Mouse (Mus musculus) cerebellum, postnatal 25 days (tissue): ENCODE results near the gene Prkar1b.

Source experiments
- DNase-seq, 2 experiments: peaks; one replicate each; pipeline ENCODE4 v3.0.0; 2021; ENCODE audit warnings: mixed read lengths in 2 of 2

Gene Prkar1b

DNA sequence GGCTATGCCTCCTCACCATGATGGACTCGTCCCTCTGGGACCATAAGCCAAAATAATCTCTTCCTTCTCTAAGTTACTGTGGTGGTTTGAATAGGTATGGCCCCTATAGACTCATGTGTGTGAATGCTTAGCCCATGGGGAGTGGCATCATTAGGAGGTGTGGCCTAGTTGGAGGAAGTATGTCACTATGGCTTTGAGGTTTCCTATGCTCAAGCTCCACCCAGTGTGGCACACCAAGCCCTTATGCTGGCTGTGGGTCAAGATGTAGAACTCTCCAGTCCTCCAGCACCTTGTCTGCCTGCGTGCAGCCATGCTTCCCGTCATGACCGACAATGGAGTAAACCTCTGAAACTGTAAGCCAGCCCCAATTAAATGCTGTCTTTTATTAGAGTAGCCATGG lies 4.1 kb downstream of the Prkar1b start:
- DNase-seq: no peak

DNA sequence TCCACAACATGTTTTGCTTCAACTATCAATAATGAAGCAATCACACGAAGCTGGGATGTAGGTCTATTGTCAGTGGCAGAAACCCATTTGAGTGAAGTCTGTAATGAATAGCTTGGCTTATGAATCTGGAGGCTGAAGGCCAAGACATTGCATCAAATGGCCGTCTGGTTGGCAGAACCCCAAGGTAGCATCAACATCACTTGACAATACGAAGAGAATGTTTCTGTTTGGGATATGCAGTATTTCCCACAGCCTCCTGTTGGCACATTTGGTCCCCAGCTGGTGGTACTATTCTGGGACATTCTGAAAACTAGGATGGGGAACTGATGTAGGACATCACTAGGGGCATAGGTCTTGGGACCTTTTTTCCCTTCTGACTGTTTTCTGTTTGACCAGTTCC lies 5.9 kb downstream of the Prkar1b start:
- DNase-seq: peak in 1 of 2 experiments; percentile 46

DNA sequence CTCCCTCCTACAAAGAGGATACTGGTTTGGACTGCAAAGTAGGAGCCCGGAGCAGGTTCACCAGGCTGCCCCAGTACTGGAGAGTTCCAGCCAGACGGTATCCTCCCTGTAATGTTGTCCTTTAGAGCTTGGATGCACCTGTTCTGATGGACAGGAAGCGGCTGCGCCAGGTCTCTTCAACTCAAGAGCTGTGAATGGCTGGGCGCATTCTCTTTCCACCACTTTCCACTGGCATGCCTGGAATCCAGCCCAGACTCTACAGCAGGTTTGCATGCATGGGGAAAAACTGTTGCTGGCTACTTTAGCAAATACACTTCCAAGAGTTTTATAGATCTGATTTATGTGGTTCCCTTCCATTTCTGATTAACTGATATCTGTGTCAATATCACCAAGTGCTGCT lies 8.5 kb downstream of the Prkar1b start:
- DNase-seq: peak; percentile 51 to 72

DNA sequence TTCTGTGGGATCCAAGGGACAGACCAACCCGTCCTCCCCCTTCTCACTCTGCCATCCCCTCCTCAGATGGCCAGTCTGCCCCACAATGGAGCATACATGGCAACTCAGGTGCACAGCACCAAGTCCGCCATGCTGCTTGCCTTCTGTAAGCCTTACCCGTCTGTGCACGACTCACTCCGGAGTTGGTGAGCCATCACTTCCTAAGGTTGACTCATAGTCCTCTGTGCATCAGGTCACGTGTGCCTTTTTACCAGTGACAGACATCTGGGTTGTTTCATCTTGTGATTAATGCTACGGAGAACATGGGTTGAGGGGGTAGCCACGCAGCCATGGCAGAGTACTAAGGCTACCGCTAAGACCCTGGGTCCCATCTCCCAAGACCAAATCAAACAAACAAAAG lies 9.2 kb downstream of the Prkar1b start:
- DNase-seq: no peak

DNA sequence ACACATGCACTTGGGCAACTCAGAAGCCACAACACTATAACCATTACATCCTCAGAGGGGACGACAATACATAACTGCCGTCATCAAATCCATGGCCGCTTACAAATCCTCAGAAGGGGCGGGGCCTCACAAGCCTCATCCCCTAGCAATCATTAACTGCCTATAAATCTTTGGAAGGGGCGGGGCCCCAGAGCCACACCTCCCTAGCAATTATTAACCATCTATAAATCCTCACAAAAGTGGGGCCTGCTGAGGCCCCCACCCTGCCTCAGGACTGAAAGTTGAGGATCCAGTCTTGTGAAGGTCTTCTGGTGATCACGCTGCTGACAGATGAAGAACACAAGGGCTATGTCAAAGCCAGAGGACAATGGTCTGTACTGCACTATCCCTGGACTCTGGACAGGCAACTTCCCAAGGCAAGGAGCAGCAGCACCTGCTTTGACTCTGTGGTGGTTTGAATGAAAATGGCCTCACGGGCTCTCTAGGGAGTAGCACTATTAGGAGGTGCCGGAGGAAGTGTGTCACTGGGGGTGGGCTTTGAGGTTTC lies 10.8 kb downstream of the Prkar1b start:
- peak in 1 of 2 experiments; percentile 44 for DNase-seq

DNA sequence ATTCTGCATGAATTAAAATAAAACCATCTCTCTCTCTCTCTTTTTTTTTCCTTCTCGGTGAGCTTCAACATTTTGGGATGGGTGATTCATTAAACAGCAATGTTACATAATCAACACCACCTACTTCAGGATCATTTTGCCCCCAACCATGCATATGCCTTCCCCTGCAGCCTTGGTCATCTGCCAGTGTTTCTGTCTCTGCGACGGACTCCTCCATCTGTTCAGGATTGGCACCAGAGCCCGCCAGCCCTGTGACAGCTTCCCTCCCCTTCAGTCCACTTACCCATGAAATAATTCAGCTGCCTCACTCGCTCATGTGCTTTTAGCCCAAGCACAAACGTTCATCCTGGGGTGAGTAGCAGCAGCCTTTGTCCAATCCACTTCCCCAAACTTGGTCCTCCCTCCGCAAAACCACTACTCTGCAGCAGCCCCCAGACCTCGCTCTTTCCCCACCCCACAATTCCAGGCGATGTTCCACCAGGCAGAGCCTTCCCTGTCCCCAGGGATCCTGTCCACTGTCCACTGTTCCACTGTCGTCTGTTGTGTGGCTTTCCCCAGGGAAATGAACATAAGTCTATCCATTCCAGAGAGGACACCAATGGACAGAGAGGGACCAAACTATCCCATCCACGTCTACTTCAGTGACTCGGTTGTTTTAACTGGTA lies 11.4 kb downstream of the Prkar1b start:
- peak; percentile 93 to 95 for DNase-seq

DNA sequence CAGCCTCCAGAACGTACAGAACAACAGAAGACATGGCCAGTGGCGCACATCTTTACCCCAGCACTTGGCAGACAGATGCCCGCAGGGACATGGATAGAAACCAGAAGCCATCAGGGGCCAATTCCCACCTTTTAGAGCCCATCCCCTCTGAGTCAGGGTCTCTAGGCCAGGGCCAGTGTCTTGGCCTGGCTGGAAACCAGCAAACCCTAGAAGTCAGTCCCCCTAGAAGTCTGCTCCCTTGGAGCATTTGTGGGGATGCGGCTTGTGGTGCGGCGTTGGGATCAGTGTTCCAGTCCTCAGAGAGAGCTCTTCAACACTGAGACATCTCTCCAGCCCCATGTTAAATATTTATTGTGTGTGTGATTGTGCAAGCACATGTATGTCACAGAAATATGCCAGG lies 12.6 kb downstream of the Prkar1b start:
- DNase-seq: no peak

DNA sequence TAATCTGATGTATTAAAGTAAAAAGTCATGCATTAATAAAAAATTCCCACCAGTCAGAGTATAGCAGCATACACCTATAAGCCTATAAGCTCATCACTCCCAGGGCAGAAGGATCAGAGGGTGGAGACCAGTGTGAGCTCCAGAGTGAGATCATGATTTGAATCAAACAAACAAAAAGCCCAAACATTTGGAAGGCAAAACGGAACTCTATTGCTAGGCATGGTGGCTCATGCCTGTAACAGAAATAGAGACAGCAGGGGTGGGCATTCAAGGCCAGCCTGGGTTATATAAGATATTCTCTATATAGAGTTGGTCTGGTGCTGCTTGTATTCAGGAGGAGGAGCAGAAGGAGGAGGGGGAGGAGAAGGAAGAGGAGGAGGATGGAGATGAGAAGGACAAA lies 13.5 kb downstream of the Prkar1b start:
- no peak for DNase-seq

DNA sequence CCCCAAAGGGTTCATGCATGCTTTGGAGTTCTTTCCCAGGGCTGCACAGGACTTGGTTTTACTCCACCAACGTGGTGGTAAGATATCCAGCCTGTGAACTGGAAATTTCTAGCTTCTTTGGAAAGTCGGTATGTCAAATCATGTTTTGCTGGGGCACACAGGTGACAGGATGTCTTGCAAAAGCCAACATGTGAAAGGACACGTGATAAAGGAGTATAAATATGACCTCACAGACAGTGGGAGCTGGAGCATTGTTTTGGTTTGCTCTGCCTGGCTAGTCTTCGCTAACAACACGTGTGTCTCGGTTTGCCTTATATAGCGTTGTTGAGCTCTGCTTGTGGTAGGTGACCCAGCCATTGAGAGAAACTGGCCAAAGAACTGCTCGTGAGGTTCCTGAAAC lies 15.3 kb downstream of the Prkar1b start:
- DNase-seq: no peak

DNA sequence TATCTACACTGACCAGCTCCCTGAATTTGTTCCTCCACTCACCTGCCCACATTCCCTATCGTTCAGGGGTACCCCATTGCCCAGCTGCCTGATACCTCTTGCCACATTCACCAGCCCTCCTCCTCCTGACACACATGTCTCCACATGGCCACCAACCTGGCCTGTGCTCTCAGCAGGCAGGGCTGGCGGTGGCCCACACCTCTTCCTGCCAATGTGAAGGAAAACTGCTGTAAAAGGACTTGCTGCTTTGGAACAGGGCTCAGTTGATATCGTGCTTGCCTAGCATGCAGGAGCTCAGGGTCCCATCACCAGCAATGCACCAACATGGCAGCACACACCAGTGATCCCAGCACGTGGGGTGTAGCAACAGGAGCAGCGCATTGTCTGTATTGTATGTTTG lies 19.4 kb downstream of the Prkar1b start:
- peak in 1 of 2 experiments; percentile 76 for DNase-seq

DNA sequence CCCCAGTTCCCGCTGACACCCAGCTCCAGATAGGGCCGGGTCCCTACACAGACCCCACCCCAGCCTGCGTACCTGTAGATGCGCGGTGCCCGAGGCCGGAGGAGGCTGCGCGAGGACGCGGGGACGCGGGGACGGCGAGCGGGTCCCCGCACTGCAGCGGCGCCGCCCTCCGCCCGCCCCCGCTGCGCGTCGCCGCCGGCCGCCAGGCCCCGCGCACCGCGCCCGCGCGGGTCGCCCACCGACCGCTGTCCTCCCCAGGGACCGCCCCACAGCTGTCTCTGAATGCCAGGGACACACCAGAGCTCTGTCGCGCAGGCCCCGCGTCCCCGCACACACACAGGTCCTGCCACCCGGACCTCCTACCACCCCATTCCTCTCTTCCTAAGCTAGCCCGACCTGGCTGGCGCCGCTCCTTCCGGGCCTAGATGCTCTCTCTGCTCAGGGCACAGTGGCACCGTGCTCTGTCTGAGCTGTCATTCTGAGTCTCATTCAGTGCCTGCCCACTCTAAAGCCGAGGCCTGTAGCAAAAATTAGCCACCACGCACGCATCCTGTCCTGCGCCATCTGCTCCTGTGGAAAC lies 20.1 kb downstream of the Prkar1b start:
- peak; percentile 85 to 87 for DNase-seq

DNA sequence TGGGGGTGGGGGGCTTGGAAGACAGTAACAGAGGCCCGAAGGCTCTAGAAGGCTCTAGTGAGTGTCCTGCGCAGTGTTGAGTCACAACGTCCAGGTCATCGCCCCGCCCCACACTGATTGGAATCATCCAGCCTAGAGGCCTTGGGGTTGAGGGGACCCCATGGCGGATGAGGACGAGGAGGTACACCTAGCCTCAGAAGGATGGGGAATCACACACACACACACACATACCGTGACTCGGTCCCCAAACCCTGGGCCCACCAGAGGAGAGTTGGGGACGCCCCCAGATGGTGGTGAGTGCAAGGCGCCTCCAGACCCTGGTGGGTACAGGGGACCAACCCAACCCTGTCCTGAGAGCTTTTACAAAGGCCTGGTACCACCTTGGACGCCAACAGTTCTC lies 20.7 kb downstream of the Prkar1b start:
- peak; percentile 59 to 72 for DNase-seq

DNA sequence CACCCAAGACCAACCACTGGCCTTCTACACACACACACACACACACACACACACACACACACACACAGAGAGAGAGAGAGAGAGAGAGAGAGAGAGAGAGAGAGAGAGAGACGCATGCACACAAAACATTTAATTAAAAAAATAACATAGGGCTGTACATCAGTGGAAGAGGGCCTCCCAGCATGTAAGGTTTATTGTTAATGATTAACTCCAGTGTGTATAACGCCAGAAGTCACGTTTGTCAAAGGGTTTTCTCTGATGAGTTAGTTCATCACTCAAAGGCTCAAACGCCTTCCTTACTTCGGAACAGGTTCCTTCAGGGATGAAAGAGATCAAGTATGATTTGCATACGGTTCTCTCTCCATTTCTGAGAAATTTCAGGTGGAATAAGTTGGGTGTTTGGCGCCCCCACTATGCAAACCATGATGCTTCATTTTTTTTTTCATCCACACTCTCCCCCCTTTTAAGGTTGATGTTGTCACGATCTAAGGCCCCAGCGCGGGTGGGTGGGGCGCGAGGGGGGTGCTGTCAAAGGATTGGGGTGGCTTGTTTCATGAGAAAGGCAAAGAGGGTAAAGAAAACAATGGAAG lies 21.2 kb downstream of the Prkar1b start:
- DNase-seq: no peak

DNA sequence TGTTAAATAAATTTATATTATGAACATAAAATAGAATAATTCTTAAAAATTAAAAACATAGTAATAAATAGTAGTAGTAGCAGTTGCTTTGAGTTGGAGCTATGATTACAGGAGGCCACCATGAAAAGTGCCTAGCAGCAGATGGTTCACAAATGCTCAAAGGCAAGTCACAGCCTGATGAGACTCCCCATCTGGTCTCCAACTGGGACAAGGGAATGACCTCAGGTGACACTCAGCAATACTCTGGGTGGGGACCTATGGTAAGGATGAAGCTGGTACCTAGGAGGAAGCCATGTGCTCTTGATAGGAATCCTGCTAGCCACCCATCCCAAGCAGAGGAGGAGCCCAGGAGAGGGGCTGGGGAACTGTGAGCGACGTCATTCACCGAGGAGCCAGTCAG lies 24.1 kb downstream of the Prkar1b start:
- peak; percentile 49 to 59 for DNase-seq

DNA sequence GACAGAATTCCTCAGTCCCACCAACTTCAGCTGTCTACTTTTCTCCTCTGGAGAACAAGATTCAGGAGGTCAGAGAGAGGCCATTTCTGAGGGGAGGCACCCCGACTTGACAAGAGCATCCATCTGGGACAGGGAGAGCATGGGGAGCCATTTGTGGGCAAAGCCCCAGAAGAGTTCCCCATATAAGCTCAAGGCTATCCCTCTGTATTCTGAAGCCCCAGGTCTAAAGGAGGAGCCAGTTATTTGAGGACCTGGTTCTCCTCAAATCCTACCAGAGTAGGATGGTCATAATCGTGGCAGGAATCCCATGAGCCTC lies 30.9 kb downstream of the Prkar1b start:
- DNase-seq: no peak

DNA sequence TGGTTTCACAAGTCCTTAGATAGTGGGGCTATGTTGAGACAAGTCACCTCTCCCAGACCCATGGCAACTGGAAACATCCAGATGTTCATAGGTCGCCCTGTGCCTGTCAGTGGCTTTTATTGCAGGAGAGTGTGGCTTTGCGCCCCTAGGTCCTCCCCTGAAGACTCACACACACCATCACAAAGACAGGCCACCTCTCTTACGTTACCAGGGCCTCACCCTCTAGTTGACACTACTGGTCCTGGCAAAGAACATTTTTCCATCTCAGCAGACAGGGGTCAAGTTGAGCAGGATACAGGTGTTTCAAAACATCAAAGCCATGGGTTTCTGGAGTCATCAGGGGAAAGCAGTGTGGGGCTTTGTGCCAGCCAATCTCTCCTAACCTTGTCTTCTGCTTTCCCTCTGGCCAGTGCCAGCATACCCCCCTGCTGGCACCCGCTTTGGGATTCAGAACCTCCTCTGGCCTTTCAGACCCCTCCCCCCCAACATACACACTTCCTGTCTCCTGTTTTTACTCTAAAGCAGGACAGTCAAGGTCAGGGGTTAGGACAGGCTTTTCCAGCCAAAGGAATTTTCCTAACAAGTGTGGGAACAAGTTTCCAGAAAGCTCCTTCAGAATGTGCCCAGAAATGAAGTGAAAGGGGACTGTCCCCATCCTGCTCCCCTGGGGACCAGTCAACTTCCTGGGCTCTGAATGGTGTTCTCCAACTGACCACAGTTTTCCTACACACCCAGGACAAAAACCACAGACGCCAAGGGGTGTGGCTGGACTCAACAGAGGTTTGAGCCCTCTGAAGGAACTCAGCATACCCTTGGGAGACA lies 31.5 kb downstream of the Prkar1b start:
- DNase-seq: no peak

DNA sequence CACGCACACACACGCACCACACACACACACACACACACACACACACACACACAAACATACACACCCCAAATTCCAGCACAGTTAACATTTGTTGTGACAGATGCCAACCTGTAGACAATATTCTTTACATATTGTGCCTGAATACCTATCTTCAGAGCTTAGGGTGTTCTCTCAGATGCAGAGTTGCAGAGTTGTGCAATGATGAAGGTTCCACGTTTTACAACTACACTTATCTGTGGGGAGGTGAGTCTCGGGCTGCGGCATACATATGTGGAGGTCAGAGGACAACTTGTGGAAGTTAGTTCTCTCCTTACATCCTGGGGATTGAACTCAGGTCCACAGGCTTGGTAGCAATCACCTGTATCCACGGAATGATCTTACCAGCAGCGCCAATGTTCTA lies 34.3 kb downstream of the Prkar1b start:
- DNase-seq: no peak

DNA sequence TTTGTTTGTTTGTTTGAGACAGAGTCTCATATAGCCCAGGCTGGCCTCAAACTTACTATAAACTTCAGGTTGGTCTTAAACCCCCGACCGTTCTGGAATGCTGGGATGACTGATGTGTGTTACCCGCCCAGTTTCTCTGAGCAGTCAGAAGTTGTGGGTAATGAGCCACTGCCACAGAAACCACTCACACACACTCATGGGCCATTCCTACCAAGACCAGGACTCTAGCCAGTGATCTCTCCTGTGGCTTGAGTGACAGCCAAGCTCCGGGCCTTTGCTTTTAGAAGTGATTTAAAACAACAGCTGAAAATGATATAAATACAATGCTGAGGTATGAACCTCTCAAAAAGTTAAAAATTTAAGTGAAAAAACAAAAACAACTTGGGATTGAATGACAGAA lies 34.9 kb downstream of the Prkar1b start:
- no peak for DNase-seq

DNA sequence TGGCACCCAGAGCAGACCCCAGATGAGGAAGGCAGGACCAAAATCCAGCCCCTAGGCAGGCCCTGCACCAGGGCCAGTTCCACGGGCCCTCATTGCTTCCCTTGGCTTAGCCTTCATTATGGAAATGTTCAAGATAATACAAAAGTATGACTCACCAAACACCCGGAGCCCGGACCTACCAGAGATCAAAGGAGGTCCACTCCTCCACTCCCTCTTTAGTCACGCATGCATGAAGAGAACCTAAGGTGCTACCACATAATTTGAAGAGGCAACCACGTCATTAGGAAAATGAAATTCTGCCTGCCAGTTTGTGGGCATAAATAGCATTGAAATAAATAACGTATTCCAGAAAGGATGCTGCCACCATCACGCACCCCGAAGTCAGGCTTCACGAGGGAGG lies 37.4 kb downstream of the Prkar1b start:
- DNase-seq: no peak

DNA sequence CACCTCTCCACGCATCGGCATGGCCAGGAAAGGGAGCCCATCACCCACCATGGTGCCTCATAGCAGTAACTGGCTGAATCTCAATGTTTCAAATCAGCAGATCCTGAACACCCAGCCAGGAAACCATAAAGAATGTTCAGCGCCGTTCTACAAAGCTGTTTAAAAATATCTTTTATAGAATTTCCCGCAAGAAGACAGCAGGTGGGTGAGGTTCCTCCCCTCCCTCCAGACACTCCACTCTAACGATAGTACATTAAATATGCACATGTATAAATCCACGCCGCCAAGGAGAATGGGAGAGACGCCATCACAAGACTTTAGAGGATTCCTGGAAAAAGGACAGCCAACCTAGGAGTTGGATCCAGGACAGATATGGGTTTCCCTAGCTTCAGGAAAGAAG lies 37.8 kb downstream of the Prkar1b start:
- no peak for DNase-seq

DNA sequence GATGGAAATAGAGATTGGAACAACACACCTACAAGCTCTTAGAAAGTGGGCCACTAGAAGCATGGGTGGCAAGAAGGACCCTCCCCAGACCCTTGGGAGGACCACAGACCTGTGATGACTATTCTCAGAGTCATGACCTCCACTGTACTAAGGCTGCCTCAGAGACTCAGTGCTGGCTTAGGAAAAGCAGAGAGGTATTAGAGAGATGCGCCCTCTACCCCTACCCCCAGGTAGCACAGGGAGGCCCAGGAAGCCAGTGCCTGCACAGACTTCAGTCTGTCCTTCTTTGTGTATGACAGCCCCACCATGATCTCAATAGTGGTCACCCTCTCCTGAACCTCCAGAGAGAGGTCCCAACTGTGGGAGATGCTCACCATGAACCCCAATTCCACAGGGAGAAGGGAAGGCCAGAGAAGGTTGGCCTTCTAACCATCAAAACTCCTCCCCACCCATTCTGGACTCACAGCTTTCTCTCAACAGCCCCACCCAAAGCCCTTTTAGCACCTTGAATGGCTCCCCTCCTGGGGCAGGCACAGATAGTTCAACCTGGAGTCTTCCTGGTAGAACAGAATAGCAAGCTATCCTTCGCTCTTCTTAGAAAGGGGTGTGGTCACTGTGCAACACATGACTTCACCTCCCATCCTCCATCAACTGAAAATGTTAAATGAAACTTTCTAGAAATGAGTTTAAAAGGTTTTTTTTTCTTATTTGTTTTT lies 39.5 kb downstream of the Prkar1b start:
- no peak for DNase-seq

DNA sequence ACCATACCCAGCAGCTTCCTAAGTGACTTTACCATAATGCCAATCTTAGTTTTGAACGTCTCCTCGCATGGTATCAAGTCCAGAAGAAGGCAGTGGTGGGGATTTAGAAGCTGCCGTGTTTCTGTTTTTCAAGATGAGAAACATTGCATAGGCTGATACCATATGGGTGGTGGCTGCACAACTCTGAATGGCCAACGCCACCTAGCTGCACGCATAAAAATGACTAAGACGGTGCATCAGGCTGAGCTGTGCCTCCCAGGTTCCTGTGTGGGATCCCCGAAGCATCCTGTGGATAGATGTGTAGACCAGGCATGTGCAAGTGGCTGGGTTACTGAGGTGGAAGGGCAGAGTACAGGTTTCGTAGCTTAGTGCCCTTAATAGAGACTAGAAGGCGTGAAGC lies 42.0 kb downstream of the Prkar1b start:
- peak; percentile 51 to 65 for DNase-seq

DNA sequence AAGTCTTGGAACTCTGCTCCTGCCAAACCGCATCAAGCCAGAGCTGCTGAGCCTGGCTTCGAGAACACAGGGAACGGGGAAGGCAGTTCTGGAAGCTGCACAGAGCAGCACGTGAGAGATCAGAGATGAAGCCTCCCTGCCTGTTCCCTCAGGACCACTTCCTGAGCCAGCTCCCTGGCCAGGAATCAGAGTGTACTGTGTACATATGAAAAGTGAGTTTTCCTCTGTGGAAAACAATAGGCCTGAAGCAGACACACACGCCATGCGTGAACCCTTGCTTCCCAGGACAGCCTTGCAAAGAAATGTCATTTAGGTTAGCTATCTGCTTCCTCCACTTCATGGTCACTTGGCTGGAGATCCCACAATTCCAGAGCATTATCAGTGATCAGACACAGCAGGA lies 48.0 kb downstream of the Prkar1b start:
- DNase-seq: no peak
